Mouse (Mus musculus) forebrain, postnatal 0 days (tissue): Measurements from ENCODE around the gene Rd3. TPM values are rescaled to one million over a fixed set of nuclear protein-coding genes. Genes with fewer than 3 reads are reported as not detected.

Experiments
- ATAC-seq: fragments of 200-750 bp; cut with Nextera tagmentation; 2 replicates; pipeline ENCODE4 v1.8.0; 2017; ENCODE audit warnings: mild to moderate bottlenecking, moderate library complexity
- DNase-seq: peaks from one replicate; pipeline ENCODE4 v3.0.0-alpha.2; 2015
- H3K27ac ChIP-seq: fragments of 300-500 bp; sonication (generic); 2 replicates; pipeline ENCODE4 v1.5.1; 2014; ENCODE audit warnings: low read depth, mild to moderate bottlenecking, antibody characterized with exemption, low read length, moderate library complexity, mixed read lengths
- H3K27me3 ChIP-seq: fragments of 300-500 bp; sonication (generic); 2 replicates; pipeline ENCODE4 v1.6.1; 2014; ENCODE audit warnings: mild to moderate bottlenecking, low read length, mixed read lengths; ENCODE audit not compliant: insufficient read depth
- H3K36me3 ChIP-seq: fragments of 300-500 bp; sonication (generic); 2 replicates; pipeline ENCODE4 v1.6.1; 2014; ENCODE audit warnings: mild to moderate bottlenecking, moderate library complexity; ENCODE audit not compliant: insufficient read depth
- H3K4me1 ChIP-seq: fragments of 300-500 bp; sonication (generic); 2 replicates; pipeline ENCODE4 v1.6.1; 2014; ENCODE audit warnings: antibody characterized with exemption; ENCODE audit not compliant: insufficient read depth
- H3K4me2 ChIP-seq: fragments of 300-500 bp; sonication (generic); 2 replicates; pipeline ENCODE4 v1.6.1; 2014; ENCODE audit warnings: low read depth, mild to moderate bottlenecking, moderate library complexity
- H3K4me3 ChIP-seq: fragments of 300-500 bp; sonication (generic); 2 replicates; pipeline ENCODE4 v1.5.1; 2014; ENCODE audit warnings: low read depth, low read length, mixed read lengths
- H3K9ac ChIP-seq: fragments of 300-500 bp; sonication (generic); 2 replicates; pipeline ENCODE4 v1.6.1; 2014; ENCODE audit warnings: mild to moderate bottlenecking
- H3K9me3 ChIP-seq: fragments of 300-500 bp; sonication (generic); 2 replicates; pipeline ENCODE4 v1.6.1; 2016; ENCODE audit warnings: low read length
- CTCF ChIP-seq: sonication (generic); IDR thresholded peaks from 2 replicates; pipeline ENCODE4 v1.5.1; 2016; ENCODE audit warnings: antibody characterized with exemption, control low read depth, low read depth
- WGBS: fragments of 180-500 bp; shearing (Covaris S2); extraction: QIAGEN DNeasy Blood & Tissue Kit; methylation state at CpG from one replicate; pipeline ENCODE4 v1.1.7; 2014; 5-methylcytosine and 5-hydroxymethylcytosine counted together
- polyA plus RNA-seq: library from polyadenylated mRNA; unstranded; fragments of >200 nt; fragmentation: Nextera tagmentation; extraction: Ambion mirVana; gene quantifications from 2 replicates; pipeline ENCODE4 v1.2.1, GENCODE M21; 2015
- total RNA-seq: library from RNA; depleted of rRNA; stranded (reverse); fragments of >200 nt; gene quantifications from 2 replicates; pipeline ENCODE4 v1.2.3, GENCODE M21; 2014

Gene Rd3
- total and polyA plus RNA-seq, 2 experiments from 2014 or later: 1.9 to 3.4 TPM

DNA sequence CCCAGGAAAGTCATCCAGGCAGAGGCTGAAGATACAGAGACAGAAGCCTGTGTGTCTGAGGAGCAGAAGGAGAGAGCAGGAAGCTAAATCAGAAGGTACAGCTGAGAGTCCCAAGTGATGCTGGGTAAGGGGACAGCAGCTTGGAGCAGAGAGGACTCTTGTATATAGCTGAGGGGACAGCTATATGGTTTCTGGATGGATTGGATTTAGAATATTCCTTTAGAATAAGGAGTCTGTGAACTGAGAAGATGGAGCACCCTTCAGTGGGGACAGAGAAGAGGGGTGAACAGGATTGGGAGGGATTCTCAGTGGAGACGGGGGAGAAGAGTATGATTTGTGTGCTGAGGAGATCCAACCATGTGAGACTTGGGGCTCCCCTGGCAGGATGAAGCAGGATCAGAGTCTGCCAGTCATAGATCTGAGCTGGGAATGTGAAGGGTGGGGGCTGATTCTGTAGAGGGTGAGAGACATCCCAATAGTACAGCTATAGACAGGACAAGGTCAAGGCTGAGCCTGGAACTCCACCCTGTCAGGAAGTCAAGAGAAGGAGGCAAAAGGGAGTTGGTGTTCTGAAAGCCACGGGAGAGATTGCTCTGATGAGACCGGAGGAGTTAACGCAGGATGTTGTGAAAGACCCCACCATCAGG, 44.1 kb upstream of the Rd3 start:
- 83% methylated on average over 4 of the region's 4 CpGs for WGBS
- TF ChIP-seq CTCF: no peak
- H3K36me3 ChIP-seq: no peaks in the 10 kb centered on the region
- H3K4me1 ChIP-seq: no peaks in the 10 kb centered on the region
- no peaks in the 10 kb centered on the region for H3K9me3 ChIP-seq
- no peak overlapping the region for H3K27ac ChIP-seq
- ATAC-seq (no peak), DNase-seq (no peak)
- no peak overlapping the region for H3K9ac ChIP-seq
- H3K4me2 ChIP-seq: no peak overlapping the region
- no peak overlapping the region for H3K4me3 ChIP-seq
- H3K27me3 ChIP-seq: peaks cover 3% of the 10 kb centered on the region; the same call in 1 of the 2 replicates

DNA sequence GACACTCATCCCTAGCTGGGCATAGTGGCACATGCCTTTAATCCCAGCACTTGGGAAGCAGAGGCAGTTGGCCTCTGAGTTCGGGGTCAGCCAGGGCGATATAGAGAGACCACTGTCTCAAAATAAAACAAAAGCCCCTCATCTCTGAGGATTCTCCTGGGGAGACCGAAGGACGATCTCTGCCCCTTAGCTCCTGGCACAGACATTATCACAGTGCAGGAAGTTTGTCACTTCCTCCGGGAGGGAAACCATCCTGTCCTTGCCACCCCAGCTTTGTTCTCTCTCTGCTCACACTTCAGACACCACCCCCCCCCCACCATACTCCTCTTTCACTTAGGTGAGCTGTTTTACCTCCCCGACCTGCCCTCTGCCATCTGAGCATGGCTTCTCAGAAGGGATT, 33.5 kb upstream of the Rd3 start:
- no peak for TF ChIP-seq CTCF

DNA sequence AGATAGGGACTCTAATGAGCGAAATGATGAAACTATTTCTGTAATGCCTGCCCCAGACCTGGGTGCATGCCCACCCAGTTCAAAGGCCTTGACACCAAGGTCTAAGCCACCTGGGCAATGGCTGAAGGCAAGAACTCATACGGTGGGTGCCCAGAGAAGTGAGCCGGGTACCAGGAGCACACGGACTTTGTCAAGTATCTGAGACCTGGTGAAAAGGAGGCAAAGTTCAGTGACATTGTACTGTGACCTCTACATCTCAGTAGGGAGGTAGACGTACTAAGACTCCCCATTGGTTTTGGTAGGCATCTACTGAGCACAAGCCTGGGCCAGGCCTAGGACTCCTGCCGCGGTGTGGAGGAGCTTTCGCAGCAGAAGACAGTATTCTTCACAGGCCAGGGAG, 31.8 kb upstream of the Rd3 start:
- Histone ChIP-seq H3K27ac (no peak overlapping the region), H3K36me3 (no peaks in the 10 kb centered on the region), H3K4me2 (no peak overlapping the region), H3K27me3 (no peaks in the 10 kb centered on the region), H3K9me3 (no peaks in the 10 kb centered on the region), H3K4me3 (no peak overlapping the region), H3K4me1 (no peaks in the 10 kb centered on the region), H3K9ac (no peak overlapping the region)
- DNase-seq (no peak), ATAC-seq (no peak)
- WGBS: 95% methylated on average over 8 of the region's 8 CpGs
- no peak for TF ChIP-seq CTCF

More for the DNA sequence above, 33.5 kb upstream of the Rd3 start:
- WGBS: 77% methylated on average over 6 of the region's 6 CpGs
- ATAC-seq (no peak), DNase-seq (no peak)
- H3K4me2 ChIP-seq: no peak overlapping the region
- H3K4me1 ChIP-seq: no peaks in the 10 kb centered on the region
- H3K27me3 ChIP-seq: no peaks in the 10 kb centered on the region
- H3K4me3 ChIP-seq: no peak overlapping the region
- H3K9me3 ChIP-seq: no peaks in the 10 kb centered on the region
- no peaks in the 10 kb centered on the region for H3K36me3 ChIP-seq
- H3K27ac ChIP-seq: no peak overlapping the region
- no peak overlapping the region for H3K9ac ChIP-seq

- no peak for DNase-seq
- TF ChIP-seq CTCF: no peak
- no peak for ATAC-seq
- H3K27ac ChIP-seq: no peak overlapping the region
- H3K9ac ChIP-seq: no peak overlapping the region
- no peaks in the 10 kb centered on the region for H3K4me1 ChIP-seq
- H3K36me3 ChIP-seq: no peaks in the 10 kb centered on the region
- H3K27me3 ChIP-seq: no peaks in the 10 kb centered on the region
- 81% methylated on average over 5 of the region's 5 CpGs for WGBS
- no peaks in the 10 kb centered on the region for H3K9me3 ChIP-seq
- no peak overlapping the region for H3K4me2 ChIP-seq
- H3K4me3 ChIP-seq: no peak overlapping the region
These were observed 31.4 kb upstream of the Rd3 start for GRCm38 (mm10) chr1:191945756-191946155.

GRCm38 (mm10) chr1:191946261-191946660, 30.9 kb upstream of the Rd3 start:
- DNase-seq (no peak), ATAC-seq (no peak)
- Histone ChIP-seq H3K27me3 (no peaks in the 10 kb centered on the region), H3K9me3 (no peaks in the 10 kb centered on the region), H3K27ac (no peak overlapping the region), H3K4me1 (no peaks in the 10 kb centered on the region), H3K36me3 (no peaks in the 10 kb centered on the region), H3K4me3 (no peak overlapping the region), H3K9ac (no peak overlapping the region), H3K4me2 (no peak overlapping the region)
- WGBS: 88% methylated on average over 7 of the region's 7 CpGs
- no peak for TF ChIP-seq CTCF

- ATAC-seq (no peak), DNase-seq (no peak)
- Histone ChIP-seq H3K27ac (no peak overlapping the region), H3K9ac (no peak overlapping the region), H3K4me3 (no peak overlapping the region), H3K4me1 (no peaks in the 10 kb centered on the region), H3K9me3 (no peaks in the 10 kb centered on the region), H3K36me3 (no peaks in the 10 kb centered on the region), H3K4me2 (no peak overlapping the region), H3K27me3 (no peaks in the 10 kb centered on the region)
- no peak for TF ChIP-seq CTCF
- WGBS: 85% methylated on average over 2 of the region's 2 CpGs
These were observed 30.3 kb upstream of the Rd3 start for GRCm38 (mm10) chr1:191946835-191947234.

DNA sequence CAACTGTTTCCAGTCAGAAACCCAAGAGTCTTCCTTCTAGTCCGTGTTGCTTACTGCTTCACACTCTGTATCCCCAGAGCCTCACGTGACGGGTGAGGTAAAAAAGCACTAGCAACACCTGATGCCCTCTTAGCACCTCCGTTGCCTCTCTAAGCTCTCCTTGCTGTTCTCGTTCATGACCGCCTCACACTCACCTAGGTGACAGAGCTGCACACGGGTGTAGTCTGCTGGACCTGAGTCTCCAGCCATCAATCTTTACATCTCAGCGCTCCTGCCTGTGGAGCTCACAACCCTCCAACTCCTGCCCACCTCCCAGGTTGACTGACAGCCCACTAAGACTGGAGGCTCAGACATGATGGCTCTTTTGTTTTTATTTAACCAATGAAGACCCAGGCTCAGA, 29.4 kb upstream of the Rd3 start:
- no peak for ATAC-seq
- H3K4me3 ChIP-seq: no peak overlapping the region
- H3K9me3 ChIP-seq: no peaks in the 10 kb centered on the region
- no peak for TF ChIP-seq CTCF
- H3K27me3 ChIP-seq: no peaks in the 10 kb centered on the region
- no peaks in the 10 kb centered on the region for H3K4me1 ChIP-seq
- DNase-seq: no peak
- H3K36me3 ChIP-seq: no peaks in the 10 kb centered on the region
- no peak overlapping the region for H3K27ac ChIP-seq
- H3K9ac ChIP-seq: no peak overlapping the region
- H3K4me2 ChIP-seq: no peak overlapping the region
- 69% methylated on average over 8 of the region's 8 CpGs for WGBS

GRCm38 (mm10) chr1:191948600-191948999, 28.6 kb upstream of the Rd3 start:
- Histone ChIP-seq H3K27ac (no peak overlapping the region), H3K36me3 (no peaks in the 10 kb centered on the region), H3K4me2 (no peak overlapping the region), H3K9me3 (no peaks in the 10 kb centered on the region), H3K4me1 (no peaks in the 10 kb centered on the region), H3K27me3 (no peaks in the 10 kb centered on the region), H3K4me3 (no peak overlapping the region), H3K9ac (no peak overlapping the region)
- no peak for DNase-seq
- 73% methylated on average over 8 of the region's 8 CpGs for WGBS
- ATAC-seq: no peak
- no peak for TF ChIP-seq CTCF
